Mouse (Mus musculus): Measurements from ENCODE around the gene Lhfp.

GRCm38 (mm10) chr3:53217697-53218096, 176.4 kb downstream of the Lhfp start:
- TF ChIP-seq CTCF (IDR thresholded peaks at IDR 0.05; ENCODE audit: low read depth, low read length) (no peak), POLR2A (IDR thresholded peaks at IDR 0.05; ENCODE audit: insufficient read depth, low read length) (no peak), EP300 (IDR thresholded peaks at IDR 0.05; ENCODE audit: insufficient read depth, low read depth, low read length) (no peak)

Data from ES-Bruce4 (cell line).